Mouse (Mus musculus): ENCODE data around the gene Tekt2. TPM values are rescaled to one million over a fixed set of nuclear protein-coding genes. Genes with fewer than 3 reads are reported as not detected.
A peak's percentile ranks its signal among the peaks of the same experiment; 100 is the strongest.

Gene Tekt2
- polyA plus RNA-seq, 1 experiment from 2014 or later = 11.9 TPM

DNA sequence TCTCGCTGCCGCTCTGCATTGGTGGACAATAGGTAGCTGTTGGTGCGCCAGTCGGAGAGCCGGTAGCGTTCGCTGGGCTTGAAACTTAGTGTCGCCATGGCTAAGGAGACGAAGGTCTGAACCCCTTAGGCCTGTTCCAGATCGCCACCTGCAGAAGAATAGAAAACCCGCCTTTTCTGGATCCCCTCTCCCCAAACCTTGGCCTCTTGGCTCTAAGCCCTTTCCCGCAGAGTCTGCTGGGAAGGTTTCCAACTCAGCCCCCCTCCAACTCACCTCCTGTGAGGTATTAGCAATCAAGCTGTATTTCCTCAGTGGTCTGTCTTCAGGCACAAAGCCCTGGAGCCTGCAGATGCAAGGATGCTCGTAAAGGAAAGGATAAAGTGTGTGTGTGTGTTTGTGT lies 627 bp downstream of the Tekt2 start:
- peak overlapping the region; percentile 33 for H3K4me2 ChIP-seq (replicated peaks; ENCODE audit: low read depth, low read length)
- H3K9me3 ChIP-seq (ENCODE audit: control insufficient read depth, low read depth, low read length) = no peaks in the 10 kb centered on the region
- H3K4me1 ChIP-seq (ENCODE audit: control insufficient read depth, insufficient read depth, low read length) = peaks cover 16% of the 10 kb centered on the region; the same call in 1 of the 2 replicates
- H3K4me3 ChIP-seq (ENCODE audit: low read depth, low read length) = no peak overlapping the region
- 24% methylated on average over 13 of the region's 13 CpGs for WGBS
- H3K27me3 ChIP-seq (ENCODE audit: control insufficient read depth, insufficient read depth, low read length) = no peaks in the 10 kb centered on the region
- no peaks in the 10 kb centered on the region for H3K36me3 ChIP-seq (ENCODE audit: control insufficient read depth, insufficient read depth, low read length)
- ATAC-seq (ENCODE audit: insufficient number of reproducible peaks, insufficient read depth, low FRiP score, low read depth) = no peak
- no peak overlapping the region for H3K9ac ChIP-seq (replicated peaks; ENCODE audit: low read depth, low read length)
- H3K27ac ChIP-seq (ENCODE audit: low read length) = peak overlapping the region; percentile 28; the same call in 1 of the 2 replicates

DNA sequence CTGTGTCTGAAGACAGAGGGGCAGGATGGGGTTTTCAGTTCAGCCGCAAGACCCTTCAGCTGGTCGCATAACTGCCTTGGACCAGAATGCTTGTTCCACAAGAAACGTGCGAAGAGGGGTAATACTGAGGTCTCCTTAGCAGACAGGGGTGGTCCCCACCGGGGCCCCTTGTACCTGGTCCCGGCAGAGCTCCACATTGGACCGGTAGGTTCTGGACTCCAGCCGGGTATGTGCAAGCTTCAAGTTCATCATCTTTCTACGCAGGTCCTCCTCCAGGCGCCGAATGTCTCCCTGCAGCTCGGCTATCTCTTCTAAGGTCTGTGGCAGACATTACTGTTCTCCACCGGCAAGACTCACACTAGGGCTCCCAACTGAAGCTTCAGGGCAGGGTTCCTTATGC lies 2.8 kb downstream of the Tekt2 start:
- no peak overlapping the region for H3K4me2 ChIP-seq (replicated peaks; ENCODE audit: low read depth, low read length)
- H3K9me3 ChIP-seq (ENCODE audit: control insufficient read depth, low read depth, low read length) = no peaks in the 10 kb centered on the region
- ATAC-seq (ENCODE audit: insufficient number of reproducible peaks, insufficient read depth, low FRiP score, low read depth) = no peak
- H3K27ac ChIP-seq (ENCODE audit: low read length) = no peak overlapping the region
- H3K27me3 ChIP-seq (ENCODE audit: control insufficient read depth, insufficient read depth, low read length) = no peaks in the 10 kb centered on the region
- H3K4me1 ChIP-seq (ENCODE audit: control insufficient read depth, insufficient read depth, low read length) = peaks cover 16% of the 10 kb centered on the region; the same call in 1 of the 2 replicates
- H3K4me3 ChIP-seq (ENCODE audit: low read depth, low read length) = no peak overlapping the region
- H3K36me3 ChIP-seq (ENCODE audit: control insufficient read depth, insufficient read depth, low read length) = peaks cover 11% of the 10 kb centered on the region
- WGBS = 93% methylated on average over 13 of the region's 13 CpGs
- H3K9ac ChIP-seq (replicated peaks; ENCODE audit: low read depth, low read length) = no peak overlapping the region

DNA sequence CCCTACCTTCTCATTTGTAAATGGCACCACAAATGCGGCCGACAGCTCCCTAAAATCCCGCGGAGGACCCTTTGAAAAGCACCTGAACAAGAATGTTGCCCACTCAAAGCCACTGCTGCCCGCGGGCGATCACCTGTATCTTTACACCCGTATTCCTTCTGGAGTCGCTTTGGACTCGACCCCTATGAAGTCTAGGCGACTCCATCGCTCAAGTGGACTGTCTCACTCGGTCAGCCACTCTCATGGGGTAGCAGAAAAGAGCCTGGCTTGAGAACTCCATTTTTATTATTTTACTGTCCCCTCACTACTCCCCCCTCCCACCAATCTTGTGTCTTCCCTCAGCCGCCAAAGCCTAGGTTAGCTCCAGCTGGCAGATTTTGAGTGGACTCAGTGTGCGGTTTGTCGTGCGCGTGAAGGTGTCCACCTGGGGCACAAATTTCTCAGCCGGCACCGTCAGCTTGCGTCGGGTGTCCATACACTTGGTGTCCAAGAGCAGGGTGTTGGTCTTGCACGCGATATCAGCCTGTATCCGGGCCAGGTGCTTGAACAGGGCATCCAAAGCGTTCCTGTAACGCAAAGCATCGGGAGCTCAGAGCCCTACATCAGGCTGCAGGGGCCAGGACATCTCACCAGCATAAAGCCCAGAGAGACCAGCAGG lies 3.5 kb downstream of the Tekt2 start:
- peaks cover 17% of the 10 kb centered on the region for H3K36me3 ChIP-seq (ENCODE audit: control insufficient read depth, insufficient read depth, low read length)
- peak overlapping the region; percentile 40 for H3K4me2 ChIP-seq (replicated peaks; ENCODE audit: low read depth, low read length)
- H3K9me3 ChIP-seq (ENCODE audit: control insufficient read depth, low read depth, low read length) = no peaks in the 10 kb centered on the region
- 52% methylated on average over 28 of the region's 28 CpGs for WGBS
- H3K4me1 ChIP-seq (ENCODE audit: control insufficient read depth, insufficient read depth, low read length) = peaks cover 16% of the 10 kb centered on the region; the same call in 1 of the 2 replicates
- H3K27me3 ChIP-seq (ENCODE audit: control insufficient read depth, insufficient read depth, low read length) = no peaks in the 10 kb centered on the region
- no peak overlapping the region for H3K27ac ChIP-seq (ENCODE audit: low read length)
- peak overlapping the region; percentile 70; the same call in 1 of the 2 replicates for H3K4me3 ChIP-seq (ENCODE audit: low read depth, low read length)
- ATAC-seq (ENCODE audit: insufficient number of reproducible peaks, insufficient read depth, low FRiP score, low read depth) = peak; percentile 9; the same call in 1 of the 2 replicates
- H3K9ac ChIP-seq (replicated peaks; ENCODE audit: low read depth, low read length) = no peak overlapping the region

GRCm38 (mm10) chr4:126321111-126321853 lies 4.2 kb downstream of the Tekt2 start, which contains the start of gene Adprhl2:
TSS of gene Adprhl2 (minus strand) at chr4:126321703.
- Histone ChIP-seq H3K4me3 (ENCODE audit: low read depth, low read length) (peak within 1 kb of the TSS; percentile 70), H3K27me3 (ENCODE audit: control insufficient read depth, insufficient read depth, low read length) (no peaks in the 10 kb centered on the region), H3K9ac (replicated peaks; ENCODE audit: low read depth, low read length) (peak within 1 kb of the TSS; percentile 75), H3K9me3 (ENCODE audit: control insufficient read depth, low read depth, low read length) (no peaks in the 10 kb centered on the region), H3K4me2 (replicated peaks; ENCODE audit: low read depth, low read length) (peak within 1 kb of the TSS; percentile 84), H3K4me1 (ENCODE audit: control insufficient read depth, insufficient read depth, low read length) (peaks cover 16% of the 10 kb centered on the region; the same call in 1 of the 2 replicates), H3K36me3 (ENCODE audit: control insufficient read depth, insufficient read depth, low read length) (peaks cover 24% of the 10 kb centered on the region), H3K27ac (ENCODE audit: low read length) (peak within 1 kb of the TSS; percentile 59; the same call in 1 of the 2 replicates)
- ATAC-seq (ENCODE audit: insufficient number of reproducible peaks, insufficient read depth, low FRiP score, low read depth) = peak; percentile 83
- WGBS = under 1% methylated on average over 77 of the region's 80 CpGs

DNA sequence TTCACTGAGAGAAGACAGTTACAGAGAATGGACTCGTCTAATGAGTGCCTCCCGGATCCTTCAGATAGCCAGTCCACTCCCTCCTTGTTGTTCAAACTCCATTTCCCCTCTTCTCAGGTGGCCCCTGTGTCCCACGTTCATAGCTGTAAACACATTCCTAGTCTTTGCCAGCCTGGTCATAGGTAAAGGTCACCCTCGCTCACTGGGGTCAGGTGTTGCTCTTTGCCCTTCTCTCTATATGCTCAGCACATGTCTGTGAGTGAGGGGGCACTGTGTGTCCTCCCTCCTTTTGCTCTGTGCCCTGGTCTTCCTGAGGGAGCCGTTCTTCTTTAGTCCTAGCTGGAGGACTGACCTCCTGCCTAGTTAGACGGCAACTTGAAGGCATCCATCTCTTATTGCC lies 5.7 kb downstream of the Tekt2 start:
- no peaks in the 10 kb centered on the region for H3K9me3 ChIP-seq (ENCODE audit: control insufficient read depth, low read depth, low read length)
- no peaks in the 10 kb centered on the region for H3K27me3 ChIP-seq (ENCODE audit: control insufficient read depth, insufficient read depth, low read length)
- no peak overlapping the region for H3K27ac ChIP-seq (ENCODE audit: low read length)
- H3K36me3 ChIP-seq (ENCODE audit: control insufficient read depth, insufficient read depth, low read length) = peaks cover 28% of the 10 kb centered on the region
- no peak for ATAC-seq (ENCODE audit: insufficient number of reproducible peaks, insufficient read depth, low FRiP score, low read depth)
- peaks cover 12% of the 10 kb centered on the region; the same call in 1 of the 2 replicates for H3K4me1 ChIP-seq (ENCODE audit: control insufficient read depth, insufficient read depth, low read length)
- no peak overlapping the region for H3K4me2 ChIP-seq (replicated peaks; ENCODE audit: low read depth, low read length)
- no peak overlapping the region for H3K9ac ChIP-seq (replicated peaks; ENCODE audit: low read depth, low read length)
- H3K4me3 ChIP-seq (ENCODE audit: low read depth, low read length) = no peak overlapping the region
- 90% methylated on average over 6 of the region's 6 CpGs for WGBS

DNA sequence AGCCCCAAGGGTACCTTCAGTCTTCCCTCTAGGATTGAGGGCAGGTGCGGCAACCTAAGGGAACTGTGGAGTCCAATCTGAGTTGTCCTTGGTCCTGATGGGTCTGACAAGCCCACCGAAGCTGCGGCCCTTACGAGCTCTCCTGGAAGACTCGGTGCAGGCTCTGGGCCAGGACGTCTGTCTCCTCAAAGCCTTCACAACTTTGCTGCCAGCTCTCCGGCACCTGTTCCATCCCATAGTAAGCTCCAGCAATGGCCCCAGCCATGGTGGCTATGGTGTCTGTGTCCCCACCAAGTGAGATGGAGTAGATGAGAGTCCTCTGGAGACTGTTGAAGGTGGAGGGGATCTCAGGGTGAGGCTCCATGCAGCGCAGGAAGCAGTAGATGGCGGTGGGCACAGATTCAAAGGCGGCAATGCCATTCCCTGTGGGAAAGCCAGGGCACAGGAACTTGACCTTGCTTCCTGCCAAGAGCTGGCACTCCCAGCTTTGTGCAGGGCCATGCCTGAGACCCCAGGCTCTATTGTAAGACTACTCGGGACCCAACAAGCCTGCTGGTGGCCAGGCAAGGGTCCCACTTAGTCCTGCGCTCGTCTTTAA lies 8.9 kb downstream of the Tekt2 start:
- Histone ChIP-seq H3K4me2 (replicated peaks; ENCODE audit: low read depth, low read length) (no peak overlapping the region), H3K4me3 (ENCODE audit: low read depth, low read length) (no peak overlapping the region), H3K27me3 (ENCODE audit: control insufficient read depth, insufficient read depth, low read length) (no peaks in the 10 kb centered on the region), H3K9ac (replicated peaks; ENCODE audit: low read depth, low read length) (no peak overlapping the region), H3K36me3 (ENCODE audit: control insufficient read depth, insufficient read depth, low read length) (peaks cover 28% of the 10 kb centered on the region), H3K9me3 (ENCODE audit: control insufficient read depth, low read depth, low read length) (no peaks in the 10 kb centered on the region), H3K27ac (ENCODE audit: low read length) (no peak overlapping the region), H3K4me1 (ENCODE audit: control insufficient read depth, insufficient read depth, low read length) (peaks cover 6% of the 10 kb centered on the region; the same call in 1 of the 2 replicates)
- no peak for ATAC-seq (ENCODE audit: insufficient number of reproducible peaks, insufficient read depth, low FRiP score, low read depth)
- WGBS = 92% methylated on average over 13 of the region's 13 CpGs

GRCm38 (mm10) chr4:126315931-126316330 lies 9.6 kb downstream of the Tekt2 start:
- WGBS = 38% methylated on average over 5 of the region's 5 CpGs
- Histone ChIP-seq H3K9ac (replicated peaks; ENCODE audit: low read depth, low read length) (no peak overlapping the region), H3K36me3 (ENCODE audit: control insufficient read depth, insufficient read depth, low read length) (peaks cover 28% of the 10 kb centered on the region), H3K27ac (ENCODE audit: low read length) (no peak overlapping the region), H3K9me3 (ENCODE audit: control insufficient read depth, low read depth, low read length) (no peaks in the 10 kb centered on the region), H3K27me3 (ENCODE audit: control insufficient read depth, insufficient read depth, low read length) (no peaks in the 10 kb centered on the region), H3K4me1 (ENCODE audit: control insufficient read depth, insufficient read depth, low read length) (peaks cover 6% of the 10 kb centered on the region; the same call in 1 of the 2 replicates), H3K4me3 (ENCODE audit: low read depth, low read length) (no peak overlapping the region), H3K4me2 (replicated peaks; ENCODE audit: low read depth, low read length) (no peak overlapping the region)
- ATAC-seq (ENCODE audit: insufficient number of reproducible peaks, insufficient read depth, low FRiP score, low read depth) = 0 out of 2 replicates have a peak, but pooled peaks have one; percentile 62

- ATAC-seq (ENCODE audit: insufficient number of reproducible peaks, insufficient read depth, low FRiP score, low read depth) = no peak
- Histone ChIP-seq H3K4me1 (ENCODE audit: control insufficient read depth, insufficient read depth, low read length) (no peaks in the 10 kb centered on the region; the same call in 1 of the 2 replicates), H3K27me3 (ENCODE audit: control insufficient read depth, insufficient read depth, low read length) (no peaks in the 10 kb centered on the region), H3K4me3 (ENCODE audit: low read depth, low read length) (no peak overlapping the region), H3K4me2 (replicated peaks; ENCODE audit: low read depth, low read length) (no peak overlapping the region), H3K9ac (replicated peaks; ENCODE audit: low read depth, low read length) (no peak overlapping the region), H3K27ac (ENCODE audit: low read length) (no peak overlapping the region), H3K36me3 (ENCODE audit: control insufficient read depth, insufficient read depth, low read length) (peaks cover 28% of the 10 kb centered on the region), H3K9me3 (ENCODE audit: control insufficient read depth, low read depth, low read length) (no peaks in the 10 kb centered on the region)
- WGBS = 63% methylated on average over 10 of the region's 10 CpGs
Observed at GRCm38 (mm10) chr4:126314393-126314792, 11.1 kb downstream of the Tekt2 start.
